Mouse (Mus musculus): ENCODE results near the gene Psmg4.

Psmg4 gene

GRCm38 (mm10) chr13:34156133-34156839 lies 6.5 kb upstream of the Psmg4 start:
- ChIA-PET POLR2A (interaction anchor here in 3 of 4 experiments (0.5 to 15.7 kb wide), 29 partner anchors 9 to 719 kb away, joined by 3 to 550 read pairs (median 4); partner anchors contain the start of genes Tubb2b (in 3 of the 3), Bphl (in 2 of the 3), Nqo2 (in 2 of the 3) and Prpf4b (in 2 of the 3)), CTCF (interaction anchor here in 3 of 4 experiments (0.5 to 2.0 kb wide), 7 partner anchors 9 to 215 kb away, joined by 3 to 11 read pairs (median 3); no protein-coding TSS in a partner anchor)

- POLR2A ChIA-PET, result interaction anchor here in 3 of 4 experiments (0.6 to 15.7 kb wide), 25 partner anchors 9 to 718 kb away, joined by 3 to 550 read pairs (median 4); partner anchors contain the start of genes Tubb2b (in 3 of the 3), Bphl (in 2 of the 3), Nqo2 (in 2 of the 3) and Prpf4b (in 2 of the 3)
- CTCF ChIA-PET, result interaction anchor here in 3 of 4 experiments (0.5 to 2.0 kb wide), 6 partner anchors 10 to 216 kb away, joined by 3 to 7 read pairs (median 3); no protein-coding TSS in a partner anchor
Observed at GRCm38 (mm10) chr13:34156840-34157185, 6.0 kb upstream of the Psmg4 start.

- ChIA-PET POLR2A (interaction anchor here in 2 of 4 experiments (0.9 to 15.7 kb wide), 9 partner anchors 8 to 367 kb away, joined by 3 to 550 read pairs (median 6); partner anchors contain the start of genes Tubb2b (in 2 of the 2), Bphl (in 1 of the 2), Ripk1 (in 1 of the 2) and Serpinb6a (in 1 of the 2)), CTCF (no interaction called here)
Observed at GRCm38 (mm10) chr13:34157596-34158157, 5.1 kb upstream of the Psmg4 start.

GRCm38 (mm10) chr13:34159926-34160325 lies 2.8 kb upstream of the Psmg4 start:
- POLR2A ChIA-PET, result interaction anchor here in 2 of 4 experiments (4.4 to 9.1 kb wide), 2 partner anchors 29 to 31 kb away, joined by 73 to 129 read pairs; partner anchors contain the start of gene Tubb2b (in 2 of the 2)
- CTCF ChIA-PET, result no interaction called here

- ChIA-PET CTCF (interaction anchor here (0.5 to 1.8 kb wide), 5 partner anchors 9 to 158 kb away, joined by 3 to 5 read pairs (median 4); no protein-coding TSS in a partner anchor), POLR2A (interaction anchor here (0.6 to 9.1 kb wide), 66 partner anchors 9 to 1576 kb away, joined by 3 to 129 read pairs (median 4); partner anchors contain the start of genes Tubb2b (in 4 of the 4), Serpinb6a (in 3 of the 4), Ripk1 (in 2 of the 4) and Slc22a23 (in 2 of the 4))
Observed at GRCm38 (mm10) chr13:34163304-34163975, 676 bp downstream of the Psmg4 start.

- POLR2A ChIA-PET, result interaction anchor here in 2 of 4 experiments (0.7 to 3.2 kb wide), 4 partner anchors 8 to 68 kb away, joined by 3 to 23 read pairs (median 8); partner anchors contain the start of gene Psmg4 (in 1 of the 2)
- CTCF ChIA-PET, result interaction anchor here in 1 of 4 experiments (0.7 kb wide), 1 partner anchor 8 kb away, joined by 3 read pairs; no protein-coding TSS in a partner anchor
Observed at GRCm38 (mm10) chr13:34174025-34174424, 11.3 kb downstream of the Psmg4 start.

- ChIA-PET CTCF (interaction anchor here in 1 of 4 experiments (0.6 kb wide), 1 partner anchor 123 kb away, joined by 3 read pairs; no protein-coding TSS in a partner anchor), POLR2A (interaction anchor here in 2 of 4 experiments (0.6 to 3.5 kb wide), 8 partner anchors 18 to 150 kb away, joined by 3 to 16 read pairs (median 3); partner anchors contain the start of genes Psmg4 (in 1 of the 2) and Tubb2b (in 1 of the 2))
Observed at GRCm38 (mm10) chr13:34181624-34182023, 18.9 kb downstream of the Psmg4 start.

GRCm38 (mm10) chr13:34185371-34185770 lies 22.6 kb downstream of the Psmg4 start:
- CTCF ChIA-PET, result no interaction called here
- POLR2A ChIA-PET, result no interaction called here

GRCm38 (mm10) chr13:34187571-34187970 lies 24.8 kb downstream of the Psmg4 start:
- ChIA-PET CTCF (interaction anchor here (0.5 to 1.8 kb wide), 48 partner anchors 9 to 677 kb away, joined by 3 to 15 read pairs (median 4); partner anchors contain the start of genes Slc22a23 (in 2 of the 4) and Pxdc1 (in 1 of the 4)), POLR2A (interaction anchor here in 3 of 4 experiments (0.6 to 2.0 kb wide), 8 partner anchors 9 to 677 kb away, joined by 3 to 7 read pairs (median 3); partner anchors contain the start of genes Slc22a23 (in 2 of the 3) and Bphl (in 1 of the 3))

- CTCF ChIA-PET, result interaction anchor here in 3 of 4 experiments (0.6 to 1.2 kb wide), 5 partner anchors 152 to 1754 kb away, joined by 3 to 4 read pairs (median 3); partner anchors contain the start of gene Pxdc1 (in 1 of the 3)
- POLR2A ChIA-PET, result interaction anchor here in 3 of 4 experiments (0.6 to 1.3 kb wide), 6 partner anchors 12 to 160 kb away, joined by 3 to 5 read pairs (median 4); no protein-coding TSS in a partner anchor
Observed at GRCm38 (mm10) chr13:34192414-34193191, 29.8 kb downstream of the Psmg4 start.

GRCm38 (mm10) chr13:34193384-34193783 lies 30.6 kb downstream of the Psmg4 start:
- ChIA-PET POLR2A (interaction anchor here in 3 of 4 experiments (0.6 to 1.3 kb wide), 6 partner anchors 11 to 1645 kb away, joined by 3 to 5 read pairs (median 4); no protein-coding TSS in a partner anchor), CTCF (interaction anchor here in 1 of 4 experiments (1.2 kb wide), 1 partner anchor 151 kb away, joined by 3 read pairs; no protein-coding TSS in a partner anchor)

- ChIA-PET POLR2A (interaction anchor here in 2 of 4 experiments (0.7 kb wide), 2 partner anchors 118 to 150 kb away, joined by 3 to 4 read pairs; partner anchors contain the start of gene Slc22a23 (in 1 of the 2)), CTCF (interaction anchor here in 1 of 4 experiments (1.8 kb wide), 1 partner anchor 8 kb away, joined by 6 read pairs; no protein-coding TSS in a partner anchor)
Observed at GRCm38 (mm10) chr13:34195676-34196075, 32.9 kb downstream of the Psmg4 start.

- ChIA-PET POLR2A (no interaction called here), CTCF (no interaction called here)
Observed at GRCm38 (mm10) chr13:34205216-34205615, 42.5 kb downstream of the Psmg4 start.

GRCm38 (mm10) chr13:34207714-34208470 lies 45.1 kb downstream of the Psmg4 start:
- POLR2A ChIA-PET, result interaction anchor here in 1 of 4 experiments (1.1 kb wide), 1 partner anchor 9 kb away, joined by 3 read pairs; no protein-coding TSS in a partner anchor
- CTCF ChIA-PET, result interaction anchor here in 1 of 4 experiments (0.8 kb wide), 1 partner anchor 40 kb away, joined by 3 read pairs; no protein-coding TSS in a partner anchor

- CTCF ChIA-PET, result interaction anchor here in 1 of 4 experiments (0.5 kb wide), 1 partner anchor 259 kb away, joined by 3 read pairs; no protein-coding TSS in a partner anchor
- POLR2A ChIA-PET, result interaction anchor here in 1 of 4 experiments (1.2 kb wide), 1 partner anchor 81 kb away, joined by 3 read pairs; no protein-coding TSS in a partner anchor
Observed at GRCm38 (mm10) chr13:34211261-34211775, 48.6 kb downstream of the Psmg4 start.

Measured in embryonic stem cell, embryonic (primary cell).